17 mouse cellular contexts compared by ENCODE assay signal in the genomic region with DNA sequence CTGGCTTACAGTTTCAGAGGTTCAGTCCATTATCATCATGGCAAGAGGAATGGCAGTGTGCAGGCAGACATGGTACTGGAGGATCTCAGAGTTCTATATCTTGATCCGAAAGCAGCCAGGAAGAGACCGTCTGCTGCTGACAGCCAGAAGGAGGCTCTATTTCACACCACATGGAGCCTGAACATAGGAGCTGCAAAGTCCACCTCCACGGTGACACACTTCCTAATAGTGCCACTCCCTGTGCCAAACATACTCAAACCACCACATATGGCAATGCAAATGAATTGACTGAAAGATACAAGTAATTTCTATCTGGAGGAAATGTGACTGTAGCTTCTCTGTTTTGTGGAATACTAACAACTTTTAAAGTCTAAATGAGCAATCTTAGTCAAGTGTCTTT.
"Had no signal": no experiment of that assay in that cellular context is flagged by ENCODE, and none has a peak within 500 bp of the region (broad histone marks: within the 10 kb centered on the region; RNA-seq: fewer than 3 reads in every experiment).

No protein-coding gene starts in this region.

- H3K4me3 ChIP-seq: midbrain, embryonic 10.5 days; midbrain, embryonic 12.5 days; myocyte; neural tube, embryonic 13.5 days; neural tube, embryonic 15.5 days had no signal

- H3K27ac ChIP-seq: midbrain, embryonic 10.5 days; midbrain, embryonic 12.5 days; neural tube, embryonic 13.5 days; neural tube, embryonic 15.5 days had no signal

- DNase-seq: lung, adult 18-20 months; lung, embryonic 14.5 days; lung, postnatal 10 days; lung, postnatal 4 days; midbrain, embryonic 14.5 days; retina, postnatal 1 day; right cerebral cortex, postnatal 25 days; right cerebral cortex, postnatal 4 days; spleen, adult 18-20 months; thymus, adult 2 months; thymus, postnatal 25 days; thymus, postnatal 4 days had no signal
